Mouse (Mus musculus): ENCODE data around the gene Bbx.

DNA sequence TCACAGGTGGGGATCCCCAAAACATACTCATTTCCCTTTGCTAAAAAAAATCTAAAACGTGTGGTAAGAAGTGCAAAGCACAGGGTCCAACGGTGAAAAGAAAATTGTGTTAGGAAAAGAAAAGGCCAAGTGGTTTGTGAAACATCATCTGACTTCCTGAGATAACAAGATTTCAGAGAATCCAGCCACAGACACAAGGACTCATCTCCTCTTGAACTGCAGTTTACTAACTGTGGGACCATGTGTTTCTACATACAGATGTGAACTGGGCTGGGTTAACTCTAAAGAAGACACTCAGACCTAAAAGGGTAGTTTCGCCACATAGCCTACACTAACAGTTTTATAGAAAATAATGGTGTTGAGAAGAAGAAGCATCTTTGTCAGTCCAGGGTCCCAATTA, 227.2 kb downstream of the Bbx start:
- TF ChIP-seq CHD2 (IDR thresholded peaks at IDR 0.05; ENCODE audit: low read depth, low read length): no peak
- no peak for TF ChIP-seq MAFK (IDR thresholded peaks at IDR 0.05; ENCODE audit: insufficient read depth, low read depth, low read length)
